Mouse (Mus musculus) forebrain, embryonic 14.5 days (tissue): ENCODE measurements around the gene Poc1b. TPM values are rescaled to one million over a fixed set of nuclear protein-coding genes. Genes with fewer than 3 reads are reported as not detected.

Experiments used
- ATAC-seq: fragments of 200-750 bp; cut with Nextera tagmentation; 2 replicates; pipeline ENCODE4 v1.8.0; 2017; ENCODE audit warnings: mild to moderate bottlenecking, moderate library complexity
- DNase-seq: peaks from one replicate; pipeline ENCODE4 v3.0.0-alpha.2; 2015; ENCODE audit warnings: low spot score
- H3K27ac ChIP-seq: fragments of 300-500 bp; sonication (generic); 2 replicates; pipeline ENCODE4 v1.5.1; 2014; ENCODE audit warnings: low read depth, mild to moderate bottlenecking, control low read depth, low read length, moderate library complexity
- H3K27me3 ChIP-seq: fragments of 300-500 bp; sonication (generic); replicated peaks from 2 replicates; pipeline ENCODE4 v1.6.1; 2014; ENCODE audit warnings: low read length, control low read depth, mixed read lengths; ENCODE audit not compliant: control insufficient read depth, insufficient read depth
- H3K36me3 ChIP-seq: fragments of 300-500 bp; sonication (generic); 2 replicates; pipeline ENCODE4 v1.6.1; 2014; ENCODE audit warnings: low read length, control low read depth; ENCODE audit not compliant: control insufficient read depth, insufficient read depth
- H3K4me1 ChIP-seq: fragments of 300-500 bp; sonication (generic); 2 replicates; pipeline ENCODE4 v1.6.1; 2014; ENCODE audit warnings: antibody characterized with exemption, low read length, control low read depth; ENCODE audit not compliant: control insufficient read depth, insufficient read depth
- H3K4me2 ChIP-seq: fragments of 300-500 bp; sonication (generic); 2 replicates; pipeline ENCODE4 v1.6.1; 2014; ENCODE audit warnings: mild to moderate bottlenecking, control low read depth, low read length
- H3K4me3 ChIP-seq: fragments of 300-500 bp; sonication (generic); 2 replicates; pipeline ENCODE4 v1.5.1; 2014; ENCODE audit warnings: low read depth, low read length, control low read depth
- H3K9ac ChIP-seq: fragments of 300-500 bp; sonication (generic); 2 replicates; pipeline ENCODE4 v1.6.1; 2014; ENCODE audit warnings: mild to moderate bottlenecking, low read length, control low read depth, moderate library complexity
- H3K9me3 ChIP-seq: fragments of 300-500 bp; sonication (generic); replicated peaks from 2 replicates; pipeline ENCODE4 v1.6.1; 2016; ENCODE audit warnings: low read length, control low read depth, mixed read lengths; ENCODE audit not compliant: control insufficient read depth
- WGBS: fragments of 180-500 bp; shearing (Covaris S2); extraction: QIAGEN DNeasy Blood & Tissue Kit; methylation state at CpG from one replicate; pipeline ENCODE4 v1.1.7; 2014; 5-methylcytosine and 5-hydroxymethylcytosine counted together
- polyA plus RNA-seq: library from polyadenylated mRNA; unstranded; fragments of >200 nt; fragmentation: Nextera tagmentation; extraction: Ambion mirVana; gene quantifications from 2 replicates; pipeline ENCODE4 v1.2.1, GENCODE M21; 2014

Poc1b gene
- polyA plus RNA-seq, 1 experiment from 2014 or later = 20.8 TPM

GRCm38 (mm10) chr10:99241829-99242711 lies 135.2 kb downstream of the Poc1b start:
- DNase-seq (no peak), ATAC-seq (peak; percentile 44; the same call in 1 of the 2 replicates)
- no peak overlapping the region for H3K4me2 ChIP-seq
- no peaks in the 10 kb centered on the region for H3K36me3 ChIP-seq
- H3K9me3 ChIP-seq = no peaks in the 10 kb centered on the region
- no peak overlapping the region for H3K4me3 ChIP-seq
- no peaks in the 10 kb centered on the region for H3K4me1 ChIP-seq
- whole genome bisulfite sequencing = 86% methylated on average over 16 of the region's 16 CpGs
- H3K9ac ChIP-seq = no peak overlapping the region
- no peak overlapping the region for H3K27ac ChIP-seq
- H3K27me3 ChIP-seq = no peaks in the 10 kb centered on the region

- Histone ChIP-seq H3K4me2 (no peak overlapping the region), H3K9ac (no peak overlapping the region), H3K4me3 (no peak overlapping the region), H3K36me3 (no peaks in the 10 kb centered on the region), H3K4me1 (no peaks in the 10 kb centered on the region), H3K27me3 (no peaks in the 10 kb centered on the region), H3K9me3 (no peaks in the 10 kb centered on the region), H3K27ac (no peak overlapping the region)
- no peak for ATAC-seq
- WGBS = 39% methylated on average over 10 of the region's 10 CpGs
- no peak for DNase-seq
These were observed 135.9 kb downstream of the Poc1b start for GRCm38 (mm10) chr10:99242721-99243120.

- no peaks in the 10 kb centered on the region for H3K4me1 ChIP-seq
- H3K27ac ChIP-seq = no peak overlapping the region
- H3K4me3 ChIP-seq = no peak overlapping the region
- no peak for DNase-seq
- no peaks in the 10 kb centered on the region for H3K36me3 ChIP-seq
- WGBS = 70% methylated on average over 5 of the region's 5 CpGs
- no peaks in the 10 kb centered on the region for H3K27me3 ChIP-seq
- H3K9ac ChIP-seq = no peak overlapping the region
- no peak overlapping the region for H3K4me2 ChIP-seq
- no peak for ATAC-seq
- no peaks in the 10 kb centered on the region for H3K9me3 ChIP-seq
These were observed 137.2 kb downstream of the Poc1b start for GRCm38 (mm10) chr10:99243907-99244489.

- no peaks in the 10 kb centered on the region for H3K9me3 ChIP-seq
- no peak overlapping the region for H3K27ac ChIP-seq
- H3K36me3 ChIP-seq = no peaks in the 10 kb centered on the region
- WGBS = 63% methylated on average over 7 of the region's 7 CpGs
- ATAC-seq (no peak), DNase-seq (no peak)
- H3K27me3 ChIP-seq = no peaks in the 10 kb centered on the region
- no peak overlapping the region for H3K4me2 ChIP-seq
- H3K9ac ChIP-seq = no peak overlapping the region
- no peak overlapping the region for H3K4me3 ChIP-seq
- no peaks in the 10 kb centered on the region for H3K4me1 ChIP-seq
These were observed 137.9 kb downstream of the Poc1b start for GRCm38 (mm10) chr10:99244655-99245260.

- Histone ChIP-seq H3K36me3 (no peaks in the 10 kb centered on the region), H3K9me3 (no peaks in the 10 kb centered on the region), H3K4me2 (no peak overlapping the region), H3K9ac (no peak overlapping the region), H3K27ac (no peak overlapping the region), H3K4me1 (no peaks in the 10 kb centered on the region), H3K4me3 (no peak overlapping the region), H3K27me3 (no peaks in the 10 kb centered on the region)
- ATAC-seq (no peak), DNase-seq (no peak)
- 85% methylated on average over 20 of the region's 20 CpGs for WGBS
These were observed 140.1 kb downstream of the Poc1b start for GRCm38 (mm10) chr10:99246797-99247508.

Other genes with a start within 250 kb of the Poc1b start
- 103 and 136 TPM in 2 replicates for gene Atp2b1, start 192.6 kb upstream of the Poc1b start, polyA plus RNA-seq
- gene Galnt4, start 1.1 kb downstream of the Poc1b start, polyA plus RNA-seq = 2.3 and 3.2 TPM in 2 replicates
- not detected in 2 replicates for gene Phxr2, start 19.3 kb downstream of the Poc1b start, polyA plus RNA-seq
- 34.1 and 40.1 TPM in 2 replicates for gene Dusp6, start 156.2 kb downstream of the Poc1b start, polyA plus RNA-seq